Mouse (Mus musculus): Measurements from ENCODE around the gene Map3k15.

- TF ChIP-seq FLI1 (IDR thresholded peaks at IDR 0.05; ENCODE audit: low read length) (no peak), GATA1 (IDR thresholded peaks at IDR 0.05; ENCODE audit: borderline replicate concordance, low read length) (no peak)
Observed at GRCm38 (mm10) chrX:160147406-160147805, 159.2 kb downstream of the Map3k15 start.

All from megakaryocyte, embryonic 14.5 days (primary cell).